Mouse (Mus musculus): ENCODE data around the gene Gm13762.
"Not testable (repeated sequence)": the region's sequence is repeated elsewhere in the genome, so short reads cannot be mapped to it uniquely, and the experiment has no call there.

Gene Gm13762

GRCm38 (mm10) chr2:88980181-88980580, at the start of gene Gm13762:
TSS of gene Gm13762 (minus strand) at chr2:88980281.
- DNase-seq (ENCODE audit: low spot score in 2 of 2), result no peak

GRCm38 (mm10) chr2:89021436-89021835, 41.4 kb upstream of the Gm13762 start:
- not testable (repeated sequence) for DNase-seq (ENCODE audit: low spot score in 2 of 2)

- no peak for DNase-seq (ENCODE audit: low spot score in 2 of 2)
Measured at GRCm38 (mm10) chr2:89018240-89018639, 38.2 kb upstream of the Gm13762 start, which contains the start of gene Olfr1216. TSS of gene Olfr1216 (minus strand) at chr2:89018340.

- no peak for DNase-seq (ENCODE audit: low spot score in 2 of 2)
Measured at GRCm38 (mm10) chr2:89006873-89007272, 26.8 kb upstream of the Gm13762 start, which contains the start of gene Olfr1215. TSS of gene Olfr1215 (minus strand) at chr2:89006973.

- no peak for DNase-seq (ENCODE audit: low spot score in 2 of 2)
Measured at GRCm38 (mm10) chr2:88992553-88992952, 12.5 kb upstream of the Gm13762 start, which contains the start of gene Olfr1214. TSS of gene Olfr1214 (minus strand) at chr2:88992653.

GRCm38 (mm10) chr2:88953669-88954068, 26.4 kb downstream of the Gm13762 start, which contains the start of gene Olfr1212:
TSS of gene Olfr1212 (plus strand) at chr2:88953969.
- DNase-seq (ENCODE audit: low spot score in 2 of 2), result no peak

- no peak for DNase-seq (ENCODE audit: low spot score in 2 of 2)
Measured at GRCm38 (mm10) chr2:88938011-88938410, 42.1 kb downstream of the Gm13762 start, which contains the start of gene Olfr1211. TSS of gene Olfr1211 (minus strand) at chr2:88938111.

Measured in spleen, postnatal 10 days (tissue).